Mouse (Mus musculus): Measurements from ENCODE around the gene Ptpn6. TPM values are rescaled to one million over a fixed set of nuclear protein-coding genes. Genes with fewer than 3 reads are reported as not detected.

The Ptpn6 gene
- polyA plus RNA-seq, 1 experiment from 2014 or later = 31.3 TPM

DNA sequence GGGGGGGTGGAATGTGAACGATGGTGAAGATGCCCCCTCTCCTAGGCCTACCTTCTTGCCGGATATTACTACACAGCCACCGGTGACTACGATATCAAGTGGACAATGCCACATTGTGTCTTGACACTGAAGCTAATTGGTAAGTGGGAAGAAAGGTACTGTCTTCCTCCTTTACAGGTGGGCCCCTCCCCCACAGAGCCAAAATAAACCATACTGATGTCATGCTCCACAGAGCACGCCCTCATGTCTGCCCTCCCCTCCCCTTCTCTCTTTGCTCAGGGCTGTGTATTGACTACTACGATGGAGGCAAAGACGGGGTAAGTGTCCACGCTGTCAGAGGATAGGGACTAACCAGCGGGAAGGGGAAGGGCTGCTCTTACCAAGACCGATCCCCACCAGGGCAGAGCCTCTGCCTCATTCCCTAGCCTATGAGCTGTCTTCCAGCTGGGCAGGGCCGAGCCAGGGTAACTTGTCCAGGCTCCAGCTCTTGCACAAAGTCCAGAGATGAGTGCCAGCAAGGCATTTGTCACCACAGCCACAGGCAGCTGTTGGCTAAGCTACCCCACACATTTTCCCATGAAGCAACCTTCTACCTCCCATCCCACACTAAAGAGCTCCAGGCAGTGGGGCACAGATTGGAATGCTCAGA is 38.4 kb downstream of the Ptpn6 start:
- Histone ChIP-seq H3K27ac (ENCODE audit: low read length) (peak overlapping the region; percentile 55), H3K4me2 (ENCODE audit: low read depth, low read length) (no peak overlapping the region), H3K9ac (ENCODE audit: low read length) (no peak overlapping the region; the same call in 1 of the 2 replicates), H3K9me3 (replicated peaks; ENCODE audit: control insufficient read depth, low read length) (no peaks in the 10 kb centered on the region), H3K4me3 (ENCODE audit: low read length) (no peak overlapping the region), H3K27me3 (ENCODE audit: control insufficient read depth, insufficient read depth, low read length) (no peaks in the 10 kb centered on the region), H3K36me3 (ENCODE audit: control insufficient read depth, insufficient read depth) (peaks cover 26% of the 10 kb centered on the region), H3K4me1 (ENCODE audit: control insufficient read depth, insufficient read depth, low read length) (peaks cover 9% of the 10 kb centered on the region)
- peak; percentile 23; the same call in 1 of the 2 replicates for ATAC-seq (replicated peaks; ENCODE audit: extremely low read depth, insufficient read depth, low FRiP score)
- 76% methylated on average over 11 of the region's 11 CpGs for WGBS

DNA sequence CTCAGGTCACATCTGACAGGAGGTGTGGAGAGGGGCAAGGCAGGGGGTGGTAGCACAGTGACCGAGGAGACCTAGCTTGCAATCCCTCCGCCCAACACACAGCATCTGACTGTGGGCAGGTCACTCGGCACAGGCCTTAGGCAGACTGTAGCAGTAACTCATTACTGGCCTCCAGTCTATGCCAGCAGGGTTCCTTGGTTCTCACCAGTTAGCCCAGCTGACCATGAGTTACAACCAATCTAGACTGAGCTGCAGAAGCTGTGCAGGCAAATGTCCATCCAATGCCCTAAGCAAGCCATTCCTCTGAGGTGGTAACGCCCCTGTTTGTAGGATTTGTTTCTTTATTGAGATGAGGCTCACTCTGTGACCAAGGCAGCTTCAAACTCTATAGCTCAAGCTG is 39.1 kb downstream of the Ptpn6 start:
- ATAC-seq (replicated peaks; ENCODE audit: extremely low read depth, insufficient read depth, low FRiP score) = no peak
- no peaks in the 10 kb centered on the region for H3K9me3 ChIP-seq (replicated peaks; ENCODE audit: control insufficient read depth, low read length)
- H3K9ac ChIP-seq (ENCODE audit: low read length) = no peak overlapping the region
- no peak overlapping the region for H3K4me2 ChIP-seq (ENCODE audit: low read depth, low read length)
- H3K36me3 ChIP-seq (ENCODE audit: control insufficient read depth, insufficient read depth) = peaks cover 18% of the 10 kb centered on the region
- no peaks in the 10 kb centered on the region for H3K27me3 ChIP-seq (ENCODE audit: control insufficient read depth, insufficient read depth, low read length)
- 87% methylated on average over 4 of the region's 4 CpGs for WGBS
- no peak overlapping the region for H3K27ac ChIP-seq (ENCODE audit: low read length)
- no peak overlapping the region for H3K4me3 ChIP-seq (ENCODE audit: low read length)
- H3K4me1 ChIP-seq (ENCODE audit: control insufficient read depth, insufficient read depth, low read length) = peaks cover 14% of the 10 kb centered on the region

DNA sequence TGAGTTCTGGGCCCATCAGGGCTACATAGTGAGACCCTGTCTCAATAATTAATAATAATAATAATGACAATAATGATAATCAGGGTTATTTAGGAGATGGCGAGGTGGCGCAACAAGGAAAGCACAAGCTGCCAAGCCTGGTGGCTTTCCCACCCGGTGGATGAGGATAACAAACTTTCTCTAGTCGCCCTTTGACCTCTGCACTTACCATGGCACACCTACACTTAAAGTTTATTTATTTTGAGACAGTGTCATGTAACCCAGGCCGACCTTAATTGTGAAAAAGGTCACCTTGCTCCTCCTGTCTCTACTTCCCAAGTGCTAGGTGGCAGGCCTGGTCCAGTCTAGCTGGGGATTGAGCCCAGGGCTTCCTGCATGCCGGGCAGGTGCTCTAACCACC is 39.8 kb downstream of the Ptpn6 start:
- H3K9me3 ChIP-seq (replicated peaks; ENCODE audit: control insufficient read depth, low read length) = no peaks in the 10 kb centered on the region
- no peak overlapping the region for H3K4me3 ChIP-seq (ENCODE audit: low read length)
- no peak overlapping the region for H3K9ac ChIP-seq (ENCODE audit: low read length)
- peaks cover 13% of the 10 kb centered on the region for H3K36me3 ChIP-seq (ENCODE audit: control insufficient read depth, insufficient read depth)
- H3K27me3 ChIP-seq (ENCODE audit: control insufficient read depth, insufficient read depth, low read length) = no peaks in the 10 kb centered on the region
- WGBS = 80% methylated on average over 6 of the region's 6 CpGs
- H3K27ac ChIP-seq (ENCODE audit: low read length) = no peak overlapping the region
- peaks cover 19% of the 10 kb centered on the region for H3K4me1 ChIP-seq (ENCODE audit: control insufficient read depth, insufficient read depth, low read length)
- no peak for ATAC-seq (replicated peaks; ENCODE audit: extremely low read depth, insufficient read depth, low FRiP score)
- no peak overlapping the region for H3K4me2 ChIP-seq (ENCODE audit: low read depth, low read length)

DNA sequence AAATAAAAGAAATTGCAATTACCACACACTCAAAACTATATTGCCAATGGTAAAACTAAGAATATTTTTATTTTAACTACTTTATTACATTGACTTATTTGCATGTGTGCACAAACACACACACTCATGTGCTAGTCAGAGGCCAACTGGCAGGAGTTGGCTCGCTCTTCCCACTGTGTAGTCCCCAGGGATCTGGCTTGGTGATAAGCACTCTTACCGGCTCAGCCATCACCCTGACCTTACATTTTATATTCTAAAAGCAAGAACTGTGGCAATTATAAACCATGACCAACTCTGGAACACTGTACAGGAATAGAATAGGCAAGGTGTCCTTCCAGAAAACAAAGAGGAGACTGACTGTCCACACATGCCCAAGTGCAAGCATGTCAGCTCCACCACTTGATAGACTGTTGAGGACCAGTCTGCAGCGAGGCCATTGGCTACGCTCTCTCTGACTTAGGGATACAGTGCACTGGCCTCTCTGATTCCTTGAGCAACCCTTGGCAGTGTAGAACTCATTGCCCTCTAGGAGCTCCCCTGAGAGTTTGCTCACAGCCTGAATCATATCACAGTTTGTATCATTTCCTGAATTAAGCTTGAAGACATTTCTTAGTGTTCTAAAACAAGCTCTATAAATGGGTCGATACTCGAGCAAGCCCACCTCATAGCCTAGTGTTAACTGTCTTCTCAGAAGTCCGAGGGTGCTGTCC is 41.9 kb downstream of the Ptpn6 start:
- ATAC-seq (replicated peaks; ENCODE audit: extremely low read depth, insufficient read depth, low FRiP score) = no peak
- Histone ChIP-seq H3K4me3 (ENCODE audit: low read length) (no peak overlapping the region), H3K4me1 (ENCODE audit: control insufficient read depth, insufficient read depth, low read length) (peaks cover 27% of the 10 kb centered on the region), H3K4me2 (ENCODE audit: low read depth, low read length) (no peak overlapping the region), H3K36me3 (ENCODE audit: control insufficient read depth, insufficient read depth) (no peaks in the 10 kb centered on the region), H3K27ac (ENCODE audit: low read length) (no peak overlapping the region), H3K9me3 (replicated peaks; ENCODE audit: control insufficient read depth, low read length) (no peaks in the 10 kb centered on the region), H3K9ac (ENCODE audit: low read length) (no peak overlapping the region), H3K27me3 (ENCODE audit: control insufficient read depth, insufficient read depth, low read length) (no peaks in the 10 kb centered on the region)
- WGBS = 82% methylated on average over 7 of the region's 7 CpGs

DNA sequence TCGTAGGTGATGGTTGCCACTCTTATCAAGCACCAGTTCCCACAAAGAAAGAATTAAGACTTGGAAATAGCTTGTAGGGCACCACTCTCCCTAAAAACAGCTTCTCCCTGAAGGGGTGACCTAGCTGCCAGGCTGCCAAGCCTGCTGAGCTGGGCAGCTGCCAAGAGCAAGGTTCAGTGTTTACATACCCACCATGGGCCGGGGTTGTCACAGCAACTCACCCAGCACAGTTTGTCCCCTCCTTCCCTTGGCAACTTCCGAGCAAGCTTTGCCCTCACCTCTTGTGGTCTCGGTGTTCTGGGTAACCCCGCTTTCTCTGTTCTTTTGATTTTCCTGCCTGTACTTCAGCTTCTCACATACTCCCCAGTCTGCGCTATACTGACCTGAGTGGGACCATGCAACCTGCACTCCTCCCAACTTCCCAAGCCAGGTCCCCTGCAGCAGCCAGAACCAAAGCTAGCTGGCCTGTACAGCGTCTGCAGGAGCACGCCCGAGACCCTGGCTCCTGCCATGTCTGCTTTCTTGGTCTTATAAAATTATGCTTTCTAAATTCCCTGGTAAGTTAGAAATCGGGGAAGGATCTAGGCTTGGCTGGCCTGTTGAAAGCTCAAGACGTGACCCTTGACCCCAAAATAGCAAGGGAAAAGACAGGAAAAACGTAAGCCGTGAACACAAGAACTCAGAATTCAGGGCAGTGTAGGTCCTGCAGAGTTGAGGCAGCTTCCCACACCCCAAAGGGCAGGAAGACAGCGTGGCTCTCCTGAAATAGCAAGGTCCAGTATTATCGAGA is 44.2 kb downstream of the Ptpn6 start:
- Histone ChIP-seq H3K9me3 (replicated peaks; ENCODE audit: control insufficient read depth, low read length) (no peaks in the 10 kb centered on the region), H3K4me3 (ENCODE audit: low read length) (no peak overlapping the region), H3K27me3 (ENCODE audit: control insufficient read depth, insufficient read depth, low read length) (no peaks in the 10 kb centered on the region), H3K27ac (ENCODE audit: low read length) (peak overlapping the region; percentile 80), H3K4me2 (ENCODE audit: low read depth, low read length) (peak overlapping the region; percentile 29; the same call in 1 of the 2 replicates), H3K4me1 (ENCODE audit: control insufficient read depth, insufficient read depth, low read length) (peaks cover 18% of the 10 kb centered on the region), H3K36me3 (ENCODE audit: control insufficient read depth, insufficient read depth) (no peaks in the 10 kb centered on the region), H3K9ac (ENCODE audit: low read length) (no peak overlapping the region; the same call in 1 of the 2 replicates)
- peak; percentile 85 for ATAC-seq (replicated peaks; ENCODE audit: extremely low read depth, insufficient read depth, low FRiP score)
- WGBS = 60% methylated on average over 15 of the region's 15 CpGs

DNA sequence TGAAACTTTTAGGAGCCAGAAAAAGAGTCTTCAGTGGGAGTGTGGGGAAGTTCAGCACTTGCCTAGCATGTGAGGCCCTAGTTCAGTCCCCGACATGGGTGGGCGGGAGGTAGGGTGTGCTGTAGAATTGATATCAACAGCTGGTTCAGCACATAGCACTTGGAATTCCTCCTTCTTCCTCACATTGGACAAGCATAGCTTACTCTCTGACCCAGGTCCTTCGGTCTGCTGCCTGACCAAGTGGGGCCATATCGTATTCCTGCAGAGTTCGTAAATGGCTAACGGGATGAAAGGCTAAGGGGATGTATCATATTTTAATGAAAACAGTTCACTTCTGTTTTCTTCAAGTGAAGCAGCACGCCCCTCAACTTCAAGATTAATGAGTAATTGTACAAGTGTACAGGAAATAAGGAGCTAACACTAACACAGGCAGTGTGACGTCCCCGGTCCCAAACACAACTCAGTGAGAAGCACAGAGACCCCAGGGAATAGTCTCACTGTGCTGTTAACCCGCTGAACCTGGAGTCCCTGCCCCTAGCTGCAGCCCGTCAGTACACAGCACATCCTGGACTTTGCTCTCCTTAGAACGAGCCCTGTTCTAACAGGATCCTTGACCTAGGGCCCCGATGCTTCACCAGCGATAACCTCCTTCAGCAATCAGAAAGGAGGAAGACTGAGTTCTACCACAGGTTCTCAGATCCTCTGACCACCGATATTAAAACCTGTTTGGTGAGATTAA is 45.1 kb downstream of the Ptpn6 start:
- Histone ChIP-seq H3K27ac (ENCODE audit: low read length) (peak overlapping the region; percentile 80), H3K9me3 (replicated peaks; ENCODE audit: control insufficient read depth, low read length) (no peaks in the 10 kb centered on the region), H3K4me2 (ENCODE audit: low read depth, low read length) (no peak overlapping the region), H3K9ac (ENCODE audit: low read length) (0 out of 2 replicates have a peak overlapping the region, but pooled peaks have one; percentile 33), H3K4me3 (ENCODE audit: low read length) (no peak overlapping the region), H3K36me3 (ENCODE audit: control insufficient read depth, insufficient read depth) (no peaks in the 10 kb centered on the region), H3K27me3 (ENCODE audit: control insufficient read depth, insufficient read depth, low read length) (no peaks in the 10 kb centered on the region), H3K4me1 (ENCODE audit: control insufficient read depth, insufficient read depth, low read length) (peaks cover 18% of the 10 kb centered on the region)
- WGBS = 66% methylated on average over 15 of the region's 15 CpGs
- ATAC-seq (replicated peaks; ENCODE audit: extremely low read depth, insufficient read depth, low FRiP score) = no peak

DNA sequence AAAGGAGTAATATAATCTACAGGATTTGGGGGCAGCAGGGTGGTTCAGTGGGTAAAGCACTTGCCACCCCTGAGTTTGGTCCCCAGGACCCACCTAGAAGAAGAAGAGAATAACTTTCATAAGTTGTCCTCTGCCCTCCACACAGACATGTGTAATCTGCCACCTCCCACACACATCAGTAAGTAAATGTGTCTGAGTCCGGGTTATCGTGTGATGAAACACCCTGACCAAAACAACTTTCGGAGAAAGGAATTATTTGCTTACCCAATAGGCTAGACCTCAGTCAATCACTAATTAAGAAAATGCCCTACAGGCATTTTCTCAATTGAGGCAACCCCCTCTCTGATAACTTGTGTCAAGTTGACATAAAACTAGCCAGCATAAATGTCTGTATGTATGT is 48.0 kb downstream of the Ptpn6 start:
- Histone ChIP-seq H3K4me1 (ENCODE audit: control insufficient read depth, insufficient read depth, low read length) (peaks cover 18% of the 10 kb centered on the region), H3K4me3 (ENCODE audit: low read length) (no peak overlapping the region), H3K27me3 (ENCODE audit: control insufficient read depth, insufficient read depth, low read length) (no peaks in the 10 kb centered on the region), H3K4me2 (ENCODE audit: low read depth, low read length) (no peak overlapping the region), H3K9me3 (replicated peaks; ENCODE audit: control insufficient read depth, low read length) (no peaks in the 10 kb centered on the region), H3K27ac (ENCODE audit: low read length) (no peak overlapping the region), H3K36me3 (ENCODE audit: control insufficient read depth, insufficient read depth) (no peaks in the 10 kb centered on the region), H3K9ac (ENCODE audit: low read length) (no peak overlapping the region)
- 85% methylated on average over 3 of the region's 3 CpGs for WGBS
- ATAC-seq (replicated peaks; ENCODE audit: extremely low read depth, insufficient read depth, low FRiP score) = no peak

DNA sequence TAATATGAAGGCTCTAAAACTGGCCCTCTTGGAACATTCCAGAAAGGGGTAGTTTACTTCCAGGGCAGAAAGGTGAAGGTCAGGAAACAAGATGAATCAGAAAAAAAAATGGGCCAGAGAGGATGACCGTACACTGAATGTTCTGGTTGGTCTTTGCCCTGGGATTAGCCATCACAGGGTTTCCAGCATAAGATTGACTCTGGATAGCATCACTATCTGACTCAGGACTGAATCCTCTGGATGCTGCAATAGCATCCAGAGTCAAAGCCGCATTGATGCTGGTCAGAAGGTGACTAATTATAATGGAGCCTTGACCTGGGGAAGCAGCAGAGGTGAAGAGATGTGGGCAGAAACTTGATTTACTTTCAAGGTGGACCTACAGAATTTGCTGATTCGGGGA is 49.5 kb downstream of the Ptpn6 start:
- no peak for ATAC-seq (replicated peaks; ENCODE audit: extremely low read depth, insufficient read depth, low FRiP score)
- H3K4me3 ChIP-seq (ENCODE audit: low read length) = no peak overlapping the region
- H3K27ac ChIP-seq (ENCODE audit: low read length) = no peak overlapping the region
- no peaks in the 10 kb centered on the region for H3K36me3 ChIP-seq (ENCODE audit: control insufficient read depth, insufficient read depth)
- WGBS = 88% methylated on average over 3 of the region's 3 CpGs
- H3K9ac ChIP-seq (ENCODE audit: low read length) = no peak overlapping the region
- peaks cover 11% of the 10 kb centered on the region for H3K4me1 ChIP-seq (ENCODE audit: control insufficient read depth, insufficient read depth, low read length)
- H3K4me2 ChIP-seq (ENCODE audit: low read depth, low read length) = no peak overlapping the region
- H3K27me3 ChIP-seq (ENCODE audit: control insufficient read depth, insufficient read depth, low read length) = no peaks in the 10 kb centered on the region
- H3K9me3 ChIP-seq (replicated peaks; ENCODE audit: control insufficient read depth, low read length) = no peaks in the 10 kb centered on the region

Measured in heart, embryonic 16.5 days (tissue).